ENCODE assay signal across 16 mouse cellular contexts in the genomic region with DNA sequence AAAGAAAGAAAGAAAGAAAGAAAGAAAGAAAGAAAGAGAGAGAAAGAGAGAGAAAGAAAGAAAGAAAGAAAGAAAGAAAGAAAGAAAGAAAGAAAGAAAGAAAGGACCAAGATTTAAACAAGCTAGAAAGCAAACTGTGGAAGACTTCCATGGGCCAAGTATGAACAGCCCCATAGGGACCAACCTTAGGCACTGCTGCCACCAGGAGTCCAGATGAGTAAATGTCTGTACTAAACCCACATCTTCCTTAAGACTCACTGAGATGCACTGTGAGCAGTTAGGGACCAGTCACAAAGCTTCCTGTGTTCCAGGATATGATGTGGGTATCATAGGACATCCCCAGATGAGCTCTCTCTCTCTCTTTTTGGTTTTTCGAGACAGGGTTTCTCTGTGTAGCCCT. TPM values are rescaled to one million over a fixed set of nuclear protein-coding genes. Genes with fewer than 3 reads are reported as not detected.
A peak's percentile ranks its signal among the peaks of the same experiment; 100 is the strongest.
DNase-seq lines count a peak whose midpoint lies in the region; ATAC-seq and TF ChIP-seq lines count a peak whose summit lies in the region.
"Not testable (repeated sequence)": the region's sequence is repeated elsewhere in the genome, so short reads cannot be mapped to it uniquely, and the experiment has no call there.
"Had no signal": no experiment of that assay in that cellular context is flagged by ENCODE, and none has a peak within 500 bp of the region (broad histone marks: within the 10 kb centered on the region; RNA-seq: fewer than 3 reads in every experiment).

No protein-coding gene starts in this region.

- TF ChIP-seq POLR2A in liver, adult 2 months (IDR thresholded peaks at IDR 0.05; ENCODE audit: extremely low read depth, insufficient read depth, low read length): not testable (repeated sequence)

- TF ChIP-seq CTCF in E14TG2a.4 (conservative IDR thresholded peaks at IDR 0.05; ENCODE audit: low read length): peak; percentile 22; the same call in 1 of the 2 replicates
- TF ChIP-seq CTCF in liver, adult 2 months (IDR thresholded peaks at IDR 0.05; ENCODE audit: low read depth, low read length): peak; percentile 63

- H3K9me3 ChIP-seq in E14TG2a.4 (ENCODE audit: low read length): peaks cover 16% of the 10 kb centered on the region

- not testable (repeated sequence) for H3K27ac ChIP-seq in liver, adult 2 months (replicated peaks; ENCODE audit: insufficient read depth, low read depth, low read length)

- H3K27me3 ChIP-seq in E14TG2a.4 (ENCODE audit: insufficient read depth, low read length); liver, adult 2 months (ENCODE audit: control insufficient read depth, insufficient read depth, low read length): not testable (repeated sequence)

- not testable (repeated sequence) for H3K79me2 ChIP-seq in liver, adult 2 months (ENCODE audit: control insufficient read depth, insufficient read depth, low read length)

- not testable (repeated sequence) for H3K9ac ChIP-seq in liver, adult 2 months (ENCODE audit: low read depth, low read length)

- H3K36me3 ChIP-seq in E14TG2a.4 (ENCODE audit: insufficient read depth, low read length); liver, adult 2 months (ENCODE audit: control insufficient read depth, insufficient read depth, low read length): not testable (repeated sequence)

- ATAC-seq in activated CD4-positive, CD25-positive, alpha-beta regulatory T cell, adult 4 months: peak; percentile 49
- ATAC-seq in granulocyte monocyte progenitor cell, adult 5-6 weeks (replicated peaks; ENCODE audit: poor library complexity, severe bottlenecking): peak; percentile 67
- ATAC-seq in megakaryocyte-erythroid progenitor cell, adult 5-6 weeks (replicated peaks; ENCODE audit: low FRiP score, low TSS enrichment, poor library complexity, severe bottlenecking): peak; percentile 74; the same call in 1 of the 2 replicates

- 71% methylated on average over 1 of the region's 1 CpGs for WGBS in liver, adult 2 months

- H3K4me3 ChIP-seq in E14TG2a.4 (replicated peaks; ENCODE audit: low read length); liver, adult 2 months (ENCODE audit: insufficient read depth, low read depth, low read length): not testable (repeated sequence)

- peak; percentile 5 to 9 for DNase-seq in cerebellum, adult 18-20 months
- peak; percentile 54 for DNase-seq in kidney, adult 9 months
- DNase-seq in liver, adult 2 months (ENCODE audit: extremely low read depth, low read depth, low spot score): peak; percentile 66
- peak; percentile 35 for DNase-seq in thymus, postnatal 0 days (ENCODE audit: low spot score)

- peaks cover 43% of the 10 kb centered on the region for H3K4me1 ChIP-seq in E14TG2a.4 (replicated peaks; ENCODE audit: low read depth, low read length)
- H3K4me1 ChIP-seq in liver, adult 2 months (ENCODE audit: control insufficient read depth, insufficient read depth, low read length): not testable (repeated sequence)

RNA-seq across cellular contexts. Expression of gene Tnfrsf17, which starts 15.9 kb away (rescaled TPM):
- not detected for polyA plus RNA-seq in activated CD4-positive, CD25-positive, alpha-beta regulatory T cell, adult 4 months (2017; shearing (Covaris generic))
- total RNA-seq in granulocyte monocyte progenitor cell, adult 5-6 weeks (2014; fragmentation: Nextera tagmentation): not detected in 2 replicates
- not detected in 2 replicates for total RNA-seq in granulocyte monocyte progenitor cell, adult 5-6 weeks (2017)
- not detected in 2 replicates for total RNA-seq in liver, adult 2 months (2014; rRNA removed)
- not detected in 2 replicates for polyA plus RNA-seq in liver, adult 2 months (2012; rRNA removed)
- not detected in 2 replicates for total RNA-seq in megakaryocyte-erythroid progenitor cell, adult 5-6 weeks (2014; fragmentation: Nextera tagmentation)
- total RNA-seq in megakaryocyte-erythroid progenitor cell, adult 5-6 weeks (2017): not detected in 2 replicates
- polyA plus RNA-seq in thymus, postnatal 0 days (2015; fragmentation: Nextera tagmentation; extraction: Ambion mirVana): 0.35 and 0.37 TPM in 2 replicates
- total RNA-seq: heart, adult 18-20 months; heart, postnatal 36 days; layer of hippocampus, postnatal 36 days; neutrophil, adult 5-6 weeks had no signal
- polyA plus RNA-seq: intestine, embryonic 16.5 days; limb, embryonic 12.5 days; macrophage; stomach, embryonic 16.5 days had no signal

RNA-seq across cellular contexts. Expression of gene Snx29, which starts 25.0 kb away (rescaled TPM):
- 1 to 10 TPM; 5.1 to 8.3 TPM for polyA plus RNA-seq in activated CD4-positive, CD25-positive, alpha-beta regulatory T cell, adult 4 months (2017; shearing (Covaris generic))
- total RNA-seq in granulocyte monocyte progenitor cell, adult 5-6 weeks (2014; fragmentation: Nextera tagmentation): 14.1 and 21.2 TPM in 2 replicates
- total RNA-seq in granulocyte monocyte progenitor cell, adult 5-6 weeks (2017): 7.8 and 10.8 TPM in 2 replicates
- 9.7 and 10.3 TPM in 2 replicates for total RNA-seq in liver, adult 2 months (2014; rRNA removed)
- polyA plus RNA-seq in liver, adult 2 months (2012; rRNA removed): 2.0 and 2.4 TPM in 2 replicates
- total RNA-seq in megakaryocyte-erythroid progenitor cell, adult 5-6 weeks (2014; fragmentation: Nextera tagmentation): 7.8 and 9.3 TPM in 2 replicates
- total RNA-seq in megakaryocyte-erythroid progenitor cell, adult 5-6 weeks (2017): 5.4 and 6.1 TPM in 2 replicates
- polyA plus RNA-seq in thymus, postnatal 0 days (2015; fragmentation: Nextera tagmentation; extraction: Ambion mirVana): 7.2 and 11.4 TPM in 2 replicates

RNA-seq across cellular contexts. Expression of gene Gspt1, which starts 43.6 kb away (rescaled TPM):
- 10 to 100 TPM; 40.4 to 44.2 TPM for polyA plus RNA-seq in activated CD4-positive, CD25-positive, alpha-beta regulatory T cell, adult 4 months (2017; shearing (Covaris generic))
- total RNA-seq in granulocyte monocyte progenitor cell, adult 5-6 weeks (2014; fragmentation: Nextera tagmentation): 278 and 354 TPM in 2 replicates
- 150 and 165 TPM in 2 replicates for total RNA-seq in granulocyte monocyte progenitor cell, adult 5-6 weeks (2017)
- 35.9 and 37.9 TPM in 2 replicates for total RNA-seq in liver, adult 2 months (2014; rRNA removed)
- 17.6 and 19.7 TPM in 2 replicates for polyA plus RNA-seq in liver, adult 2 months (2012; rRNA removed)
- total RNA-seq in megakaryocyte-erythroid progenitor cell, adult 5-6 weeks (2014; fragmentation: Nextera tagmentation): 318 and 337 TPM in 2 replicates
- total RNA-seq in megakaryocyte-erythroid progenitor cell, adult 5-6 weeks (2017): 184 and 328 TPM in 2 replicates
- polyA plus RNA-seq in thymus, postnatal 0 days (2015; fragmentation: Nextera tagmentation; extraction: Ambion mirVana): 75.6 and 81.3 TPM in 2 replicates

Comparison
In these comparisons a context has a peak if more than half of its experiments do, and no peak if none do; other contexts are left out.
1. DNase-seq: peak in every context shown above with its lines; median percentile 66 in liver, adult 2 months; 54 in kidney, adult 9 months; 35 in thymus, postnatal 0 days; 7 in cerebellum, adult 18-20 months.